Mouse (Mus musculus) thymus, adult 2 months (tissue): ENCODE results near the gene Vamp8.

ENCODE experiments used
- CTCF ChIP-seq: fragments of 200-500 bp; IDR thresholded peaks from 2 replicates; pipeline ENCODE4 v1.5.1; 2012; ENCODE audit warnings: mild to moderate bottlenecking, control low read depth, low read length, moderate library complexity, borderline replicate concordance; ENCODE audit not compliant: control insufficient read depth, poor library complexity, insufficient read depth; ENCODE audit errors: extremely low read depth
- POLR2A ChIP-seq: fragments of 200-500 bp; IDR thresholded peaks from 2 replicates; pipeline ENCODE4 v1.6.1; 2012; ENCODE audit warnings: mild to moderate bottlenecking, low read length, control low read depth, moderate library complexity; ENCODE audit not compliant: control insufficient read depth, poor library complexity, insufficient read depth; ENCODE audit errors: extremely low read depth

DNA sequence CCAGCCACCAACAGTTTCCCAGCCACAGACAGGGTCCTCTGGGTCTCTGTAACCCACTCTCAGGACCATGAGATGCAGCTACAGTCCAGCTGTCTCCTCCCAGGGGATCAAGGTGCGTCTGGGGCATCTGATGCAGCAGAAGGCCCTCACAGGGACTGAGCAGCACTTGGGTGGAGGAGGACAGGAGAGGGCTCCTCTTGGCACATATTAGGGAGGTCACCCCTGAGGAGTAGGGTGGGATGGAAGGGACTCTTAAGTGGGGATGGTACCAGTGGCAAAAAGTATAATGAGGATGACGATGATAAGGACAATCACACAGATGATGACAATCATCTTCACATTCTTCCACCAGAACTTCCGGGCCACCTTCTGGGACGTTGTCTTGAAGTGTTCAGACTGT, 5.2 kb downstream of the Vamp8 start:
- TF ChIP-seq POLR2A (no peak), CTCF (no peak)
